Mouse (Mus musculus): Measurements from ENCODE around the gene 2310011J03Rik. TPM values are rescaled to one million over a fixed set of nuclear protein-coding genes. Genes with fewer than 3 reads are reported as not detected.

Gene 2310011J03Rik
- polyA plus RNA-seq, 1 experiment from 2014 or later: 25.4 TPM

DNA sequence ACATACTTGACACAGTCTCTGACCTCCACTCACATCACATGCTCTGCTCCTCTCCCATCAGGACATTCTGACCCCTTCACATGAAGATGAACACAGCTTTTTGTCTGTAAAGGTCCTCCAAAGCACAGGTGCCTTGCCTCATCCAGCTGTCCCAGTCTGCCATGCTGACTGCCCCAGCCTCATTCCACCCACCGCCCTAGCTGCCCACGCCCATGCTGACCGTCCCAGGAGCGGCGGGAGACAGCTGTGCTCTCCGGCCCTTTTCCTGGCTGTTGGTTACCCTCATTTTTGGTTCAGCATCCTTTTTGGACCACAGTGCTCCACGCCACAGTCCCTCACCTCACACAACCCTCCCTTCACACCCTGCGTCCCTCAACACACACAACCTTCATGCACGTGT is 41.9 kb downstream of the 2310011J03Rik start:
- 93% methylated on average over 9 of the region's 9 CpGs for WGBS
- H3K9ac ChIP-seq: no peak overlapping the region
- no peaks in the 10 kb centered on the region for H3K27me3 ChIP-seq (replicated peaks)
- no peak overlapping the region for H3K4me2 ChIP-seq
- peaks cover 2% of the 10 kb centered on the region; the same call in 1 of the 2 replicates for H3K4me1 ChIP-seq
- peaks cover 32% of the 10 kb centered on the region for H3K36me3 ChIP-seq (replicated peaks)
- no peak overlapping the region for H3K27ac ChIP-seq
- H3K9me3 ChIP-seq: no peaks in the 10 kb centered on the region
- ATAC-seq (replicated peaks): no peak
- no peak overlapping the region for H3K4me3 ChIP-seq

- no peak overlapping the region for H3K4me3 ChIP-seq
- H3K4me1 ChIP-seq: peaks cover 5% of the 10 kb centered on the region; the same call in 1 of the 2 replicates
- H3K9me3 ChIP-seq: no peaks in the 10 kb centered on the region
- 86% methylated on average over 5 of the region's 5 CpGs for WGBS
- no peak overlapping the region for H3K4me2 ChIP-seq
- no peak for ATAC-seq (replicated peaks)
- H3K9ac ChIP-seq: no peak overlapping the region
- H3K27ac ChIP-seq: no peak overlapping the region
- H3K27me3 ChIP-seq (replicated peaks): no peaks in the 10 kb centered on the region
- H3K36me3 ChIP-seq (replicated peaks): peaks cover 31% of the 10 kb centered on the region
Measured at GRCm38 (mm10) chr10:80276238-80276637, 44.1 kb downstream of the 2310011J03Rik start.

DNA sequence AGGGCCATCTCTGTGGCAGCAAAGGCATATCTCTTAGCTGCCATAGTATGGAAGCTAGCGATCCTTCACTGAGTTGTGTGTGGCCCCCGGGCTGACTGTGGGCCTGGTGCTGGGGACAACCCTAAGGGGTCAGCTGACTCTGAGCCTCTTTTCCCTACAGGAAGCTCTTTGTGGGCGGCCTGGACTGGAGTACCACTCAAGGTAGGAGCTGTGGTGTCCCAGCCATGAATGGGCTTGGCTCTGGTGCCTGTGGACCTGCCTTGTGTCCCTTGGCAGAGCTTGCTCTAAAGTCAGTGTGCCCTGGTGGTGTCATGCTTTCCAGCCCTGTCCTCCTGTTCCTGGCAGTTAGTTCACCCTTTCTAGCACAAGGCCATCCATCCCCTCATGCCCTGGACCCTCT is 46.5 kb downstream of the 2310011J03Rik start:
- ATAC-seq (replicated peaks): no peak
- Histone ChIP-seq H3K4me3 (no peak overlapping the region), H3K4me2 (no peak overlapping the region), H3K4me1 (peaks cover 25% of the 10 kb centered on the region), H3K27ac (no peak overlapping the region), H3K36me3 (replicated peaks) (peaks cover 21% of the 10 kb centered on the region), H3K27me3 (replicated peaks) (no peaks in the 10 kb centered on the region), H3K9ac (no peak overlapping the region), H3K9me3 (no peaks in the 10 kb centered on the region)
- 91% methylated on average over 3 of the region's 3 CpGs for WGBS

DNA sequence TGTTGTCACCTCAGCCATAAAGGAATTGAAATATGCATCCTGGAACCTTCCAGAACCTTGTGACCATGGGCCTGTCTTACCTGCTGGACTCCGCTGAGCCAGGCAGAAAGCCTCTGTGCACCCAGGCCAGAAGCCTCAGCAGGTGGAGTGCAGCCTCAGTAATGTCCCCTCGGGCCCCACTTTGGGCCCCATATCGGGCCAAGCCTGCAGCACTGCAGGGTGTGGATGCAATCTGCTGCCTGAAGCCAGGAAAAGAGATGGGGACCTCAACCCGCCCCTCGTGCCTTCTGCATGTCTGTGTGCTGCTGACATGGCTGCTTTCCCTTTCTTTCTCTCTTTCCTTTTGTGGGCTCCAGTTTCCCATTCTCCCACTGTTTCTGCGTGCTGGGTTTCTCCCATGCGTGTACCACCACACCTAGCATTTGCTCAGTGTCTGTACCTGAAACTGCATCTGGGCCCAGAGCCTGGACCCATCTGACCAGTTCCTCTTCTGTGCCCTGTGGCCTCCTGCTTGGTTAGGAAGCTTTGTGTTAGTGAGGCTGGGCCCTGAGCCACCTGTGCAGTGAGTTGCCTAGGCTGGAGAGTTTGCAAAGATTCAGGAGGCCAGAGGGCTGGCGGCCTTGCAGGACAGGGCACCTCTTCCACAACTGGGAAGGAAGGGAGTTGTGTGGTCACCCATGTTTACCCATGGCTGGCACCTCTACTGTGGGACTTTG is 48.3 kb downstream of the 2310011J03Rik start:
- peaks cover 43% of the 10 kb centered on the region for H3K4me1 ChIP-seq

DNA sequence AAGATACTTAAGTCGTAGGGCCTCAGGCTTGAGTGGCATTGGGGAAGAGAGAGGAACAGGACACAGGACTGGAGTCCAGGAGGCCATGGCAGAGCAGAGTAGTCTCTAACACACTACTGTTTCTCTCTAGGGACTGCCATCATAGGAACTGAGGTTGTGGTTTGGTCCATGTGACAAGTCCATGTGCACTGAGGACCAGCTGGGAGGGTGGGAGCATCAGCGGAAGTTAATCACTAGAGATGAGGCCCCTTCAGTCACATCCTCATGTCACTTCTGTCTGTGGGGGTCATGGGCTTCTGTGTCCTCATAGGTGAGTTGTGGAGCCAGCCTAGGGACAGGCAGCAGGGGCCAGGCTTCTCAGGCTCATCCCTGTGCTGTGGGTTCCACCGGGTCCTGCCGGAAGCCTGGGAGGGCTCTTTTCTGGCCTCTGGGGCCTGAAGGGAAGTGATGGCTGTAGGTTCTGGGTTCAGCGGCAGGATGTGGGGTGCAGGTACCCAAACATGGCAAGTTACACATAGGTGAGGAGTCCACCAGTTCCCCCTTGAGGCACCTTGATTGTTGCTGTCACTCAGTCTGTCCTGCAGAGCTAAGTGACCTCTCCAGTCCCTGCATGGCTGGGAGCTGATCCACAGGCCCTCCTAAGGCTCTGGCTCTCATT is 49.0 kb downstream of the 2310011J03Rik start:
- WGBS: 84% methylated on average over 5 of the region's 5 CpGs
- H3K4me2 ChIP-seq: no peak overlapping the region
- no peak overlapping the region for H3K9ac ChIP-seq
- 0 out of 2 replicates have a peak overlapping the region, but pooled peaks have one; percentile 8 for H3K27ac ChIP-seq
- H3K9me3 ChIP-seq: no peaks in the 10 kb centered on the region
- no peaks in the 10 kb centered on the region for H3K36me3 ChIP-seq (replicated peaks)
- no peak overlapping the region for H3K4me3 ChIP-seq
- ATAC-seq (replicated peaks): no peak
- H3K4me1 ChIP-seq: peaks cover 50% of the 10 kb centered on the region
- H3K27me3 ChIP-seq (replicated peaks): no peaks in the 10 kb centered on the region

More for the DNA sequence above, 48.3 kb downstream of the 2310011J03Rik start:
- H3K4me3 ChIP-seq: no peak overlapping the region
- 86% methylated on average over 8 of the region's 8 CpGs for WGBS
- no peak overlapping the region for H3K9ac ChIP-seq
- 0 out of 2 replicates have a peak, but pooled peaks cover 4% of the 10 kb centered on the region for H3K36me3 ChIP-seq (replicated peaks)
- no peak overlapping the region for H3K4me2 ChIP-seq
- H3K27me3 ChIP-seq (replicated peaks): no peaks in the 10 kb centered on the region
- H3K9me3 ChIP-seq: no peaks in the 10 kb centered on the region
- no peak for ATAC-seq (replicated peaks)
- 0 out of 2 replicates have a peak overlapping the region, but pooled peaks have one; percentile 8 for H3K27ac ChIP-seq

GRCm38 (mm10) chr10:80270734-80271181 is 49.6 kb downstream of the 2310011J03Rik start:
- no peak for ATAC-seq (replicated peaks)
- Histone ChIP-seq H3K4me1 (peaks cover 56% of the 10 kb centered on the region), H3K27ac (no peak overlapping the region)

DNA sequence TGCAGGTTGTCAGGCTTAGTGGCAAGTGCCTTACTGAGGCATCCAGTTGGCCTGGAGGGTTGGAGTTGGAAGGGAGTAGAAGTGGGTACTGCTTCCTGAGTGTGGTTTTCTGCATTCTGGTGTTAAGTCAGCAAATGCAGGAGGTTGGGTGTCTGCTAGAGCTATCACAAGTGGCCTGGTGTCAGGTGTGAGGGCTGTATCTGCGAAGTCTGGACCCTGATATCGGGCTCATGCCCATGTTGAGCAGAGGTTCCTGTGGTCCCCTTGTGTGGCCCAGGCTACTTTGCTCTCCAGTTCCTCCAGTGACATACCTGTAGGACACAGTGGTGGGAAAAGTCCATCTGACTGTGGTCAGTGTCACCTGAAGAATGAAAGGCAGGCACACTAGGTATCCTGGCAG is 50.2 kb downstream of the 2310011J03Rik start:
- no peak overlapping the region for H3K4me3 ChIP-seq
- no peaks in the 10 kb centered on the region for H3K9me3 ChIP-seq
- H3K4me2 ChIP-seq: no peak overlapping the region
- no peak overlapping the region for H3K27ac ChIP-seq
- peaks cover 60% of the 10 kb centered on the region for H3K4me1 ChIP-seq
- no peak for ATAC-seq (replicated peaks)
- H3K36me3 ChIP-seq (replicated peaks): no peaks in the 10 kb centered on the region
- no peaks in the 10 kb centered on the region for H3K27me3 ChIP-seq (replicated peaks)
- 93% methylated on average over 2 of the region's 2 CpGs for WGBS
- H3K9ac ChIP-seq: 0 out of 2 replicates have a peak overlapping the region, but pooled peaks have one; percentile 5

More at GRCm38 (mm10) chr10:80270734-80271181, 49.6 kb downstream of the 2310011J03Rik start:
- H3K4me2 ChIP-seq: no peak overlapping the region
- no peaks in the 10 kb centered on the region for H3K36me3 ChIP-seq (replicated peaks)
- no peak overlapping the region for H3K4me3 ChIP-seq
- no peaks in the 10 kb centered on the region for H3K27me3 ChIP-seq (replicated peaks)
- 67% methylated on average over 6 of the region's 6 CpGs for WGBS
- H3K9me3 ChIP-seq: no peaks in the 10 kb centered on the region
- H3K9ac ChIP-seq: 0 out of 2 replicates have a peak overlapping the region, but pooled peaks have one; percentile 5

Small RNAs within 50 kb of the gene (microRNA-seq; reads per million reads assigned to microRNA genes)
- 0.74 reads per million for gene Mir6911

Other genes starting within 250 kb of the 2310011J03Rik start
- 13.8 and 16.8 TPM in 2 replicates for gene Sbno2, start 215.0 kb downstream of the 2310011J03Rik start, polyA plus RNA-seq (2015; fragmentation: Nextera tagmentation; extraction: Ambion mirVana)
- 19.6 and 20.5 TPM in 2 replicates for gene Stk11, start 204.7 kb downstream of the 2310011J03Rik start, polyA plus RNA-seq (2015; fragmentation: Nextera tagmentation; extraction: Ambion mirVana)
- gene Atp5d, start 181.9 kb downstream of the 2310011J03Rik start, polyA plus RNA-seq (2015; fragmentation: Nextera tagmentation; extraction: Ambion mirVana): 444 and 468 TPM in 2 replicates
- 65.7 and 66.9 TPM in 2 replicates for gene Cbarp, start 179.7 kb downstream of the 2310011J03Rik start, polyA plus RNA-seq (2015; fragmentation: Nextera tagmentation; extraction: Ambion mirVana)
- 29.5 and 29.9 TPM in 2 replicates for gene Midn, start 172.3 kb downstream of the 2310011J03Rik start, polyA plus RNA-seq (2015; fragmentation: Nextera tagmentation; extraction: Ambion mirVana)
- gene Cirbp, start 154.6 kb downstream of the 2310011J03Rik start, polyA plus RNA-seq (2015; fragmentation: Nextera tagmentation; extraction: Ambion mirVana): 364 and 392 TPM in 2 replicates
- 13.3 and 14.7 TPM in 2 replicates for gene 1600002K03Rik, start 147.6 kb downstream of the 2310011J03Rik start, polyA plus RNA-seq (2015; fragmentation: Nextera tagmentation; extraction: Ambion mirVana)
- 53.4 and 54.6 TPM in 2 replicates for gene Efna2, start 141.1 kb downstream of the 2310011J03Rik start, polyA plus RNA-seq (2015; fragmentation: Nextera tagmentation; extraction: Ambion mirVana)
- gene Mum1, start 94.1 kb downstream of the 2310011J03Rik start, polyA plus RNA-seq (2015; fragmentation: Nextera tagmentation; extraction: Ambion mirVana): 56.4 and 59.5 TPM in 2 replicates
- 290 and 305 TPM in 2 replicates for gene Ndufs7, start 71.4 kb downstream of the 2310011J03Rik start, polyA plus RNA-seq (2015; fragmentation: Nextera tagmentation; extraction: Ambion mirVana)
- 16.8 and 18.9 TPM in 2 replicates for gene Gamt, start 59.5 kb downstream of the 2310011J03Rik start, polyA plus RNA-seq (2015; fragmentation: Nextera tagmentation; extraction: Ambion mirVana)
- gene Dazap1, start 59.1 kb downstream of the 2310011J03Rik start, polyA plus RNA-seq (2015; fragmentation: Nextera tagmentation; extraction: Ambion mirVana): 60.5 and 60.8 TPM in 2 replicates
- gene Rps15, start 28.1 kb downstream of the 2310011J03Rik start, polyA plus RNA-seq (2015; fragmentation: Nextera tagmentation; extraction: Ambion mirVana): 516 and 528 TPM in 2 replicates
- gene Apc2, start 24.6 kb downstream of the 2310011J03Rik start, polyA plus RNA-seq (2015; fragmentation: Nextera tagmentation; extraction: Ambion mirVana): 223 and 247 TPM in 2 replicates
- gene Pcsk4, start 9.0 kb upstream of the 2310011J03Rik start, polyA plus RNA-seq (2015; fragmentation: Nextera tagmentation; extraction: Ambion mirVana): 4.4 and 5.8 TPM in 2 replicates
- 5.5 TPM in 2 replicates for gene Reep6, start 9.4 kb upstream of the 2310011J03Rik start, polyA plus RNA-seq (2015; fragmentation: Nextera tagmentation; extraction: Ambion mirVana)
- 0.67 and 0.79 TPM in 2 replicates for gene Adamtsl5, start 27.9 kb upstream of the 2310011J03Rik start, polyA plus RNA-seq (2015; fragmentation: Nextera tagmentation; extraction: Ambion mirVana)
- gene Plk5, start 35.9 kb upstream of the 2310011J03Rik start, polyA plus RNA-seq (2015; fragmentation: Nextera tagmentation; extraction: Ambion mirVana): 6.2 TPM in 2 replicates
- 18.3 and 18.8 TPM in 2 replicates for gene Mex3d, start 67.1 kb upstream of the 2310011J03Rik start, polyA plus RNA-seq (2015; fragmentation: Nextera tagmentation; extraction: Ambion mirVana)
- gene Mbd3, start 79.0 kb upstream of the 2310011J03Rik start, polyA plus RNA-seq (2015; fragmentation: Nextera tagmentation; extraction: Ambion mirVana): 227 and 250 TPM in 2 replicates
- 581 and 629 TPM in 2 replicates for gene Uqcr11, start 86.3 kb upstream of the 2310011J03Rik start, polyA plus RNA-seq (2015; fragmentation: Nextera tagmentation; extraction: Ambion mirVana)
- 44.9 and 55.8 TPM in 2 replicates for gene Tcf3, start 113.1 kb upstream of the 2310011J03Rik start, polyA plus RNA-seq (2015; fragmentation: Nextera tagmentation; extraction: Ambion mirVana)
- gene Onecut3, start 174.3 kb upstream of the 2310011J03Rik start, polyA plus RNA-seq (2015; fragmentation: Nextera tagmentation; extraction: Ambion mirVana): 1.9 and 2.6 TPM in 2 replicates
- gene Atp8b3, start 218.6 kb upstream of the 2310011J03Rik start, polyA plus RNA-seq (2015; fragmentation: Nextera tagmentation; extraction: Ambion mirVana): 0.90 and 1.2 TPM in 2 replicates
- 33.9 and 35.0 TPM in 2 replicates for gene Rexo1, start 241.0 kb upstream of the 2310011J03Rik start, polyA plus RNA-seq (2015; fragmentation: Nextera tagmentation; extraction: Ambion mirVana)

Measured in midbrain, embryonic 15.5 days (tissue).